Mouse (Mus musculus) heart, embryonic 11.5 days (tissue): ENCODE data around the gene Bach2. TPM values are rescaled to one million over a fixed set of nuclear protein-coding genes. Genes with fewer than 3 reads are reported as not detected.

Experiments used
- ATAC-seq: fragments of 200-750 bp; cut with Nextera tagmentation; replicated peaks from 2 replicates; pipeline ENCODE4 v1.8.0; 2017; ENCODE audit warnings: moderate library complexity; ENCODE audit not compliant: insufficient number of reproducible peaks, low FRiP score, low TSS enrichment
- H3K27ac ChIP-seq: fragments of 300-500 bp; sonication (generic); 2 replicates; pipeline ENCODE4 v1.5.1; 2014; ENCODE audit warnings: mild to moderate bottlenecking, low read depth, low read length
- H3K27me3 ChIP-seq: fragments of 300-500 bp; sonication (generic); 2 replicates; pipeline ENCODE4 v1.6.1; 2014; ENCODE audit warnings: mild to moderate bottlenecking, low read length, mixed read lengths; ENCODE audit not compliant: control insufficient read depth, insufficient read depth
- H3K36me3 ChIP-seq: fragments of 300-500 bp; sonication (generic); 2 replicates; pipeline ENCODE4 v1.6.1; 2014; ENCODE audit warnings: mild to moderate bottlenecking, low read length, moderate library complexity, mixed read lengths; ENCODE audit not compliant: control insufficient read depth, insufficient read depth
- H3K4me1 ChIP-seq: fragments of 300-500 bp; sonication (generic); 2 replicates; pipeline ENCODE4 v1.6.1; 2014; ENCODE audit warnings: low read length; ENCODE audit not compliant: control insufficient read depth, insufficient read depth
- H3K4me2 ChIP-seq: fragments of 300-500 bp; sonication (generic); 2 replicates; pipeline ENCODE4 v1.6.1; 2014; ENCODE audit warnings: mild to moderate bottlenecking, moderate library complexity
- H3K4me3 ChIP-seq: fragments of 300-500 bp; sonication (generic); 2 replicates; pipeline ENCODE4 v1.5.1; 2014; ENCODE audit warnings: low read depth, low read length
- H3K9ac ChIP-seq: fragments of 300-500 bp; sonication (generic); 2 replicates; pipeline ENCODE4 v1.6.1; 2014; ENCODE audit warnings: mild to moderate bottlenecking, low read depth, low read length, moderate library complexity
- H3K9me3 ChIP-seq: fragments of 300-500 bp; sonication (generic); replicated peaks from 2 replicates; pipeline ENCODE4 v1.6.1; 2016; ENCODE audit warnings: low read length; ENCODE audit not compliant: control insufficient read depth
- WGBS: fragments of 180-500 bp; shearing (Covaris S2); extraction: QIAGEN DNeasy Blood & Tissue Kit; methylation state at CpG from one replicate; pipeline ENCODE4 v1.1.7; 2014; ENCODE audit not compliant: insufficient replicate concordance; 5-methylcytosine and 5-hydroxymethylcytosine counted together
- polyA plus RNA-seq: library from polyadenylated mRNA; unstranded; fragments of >200 nt; fragmentation: Nextera tagmentation; extraction: Ambion mirVana; gene quantifications from 2 replicates; pipeline ENCODE4 v1.2.1, GENCODE M21; 2014

Bach2 gene
- polyA plus RNA-seq, 1 experiment from 2014 or later: 8.0 TPM

DNA sequence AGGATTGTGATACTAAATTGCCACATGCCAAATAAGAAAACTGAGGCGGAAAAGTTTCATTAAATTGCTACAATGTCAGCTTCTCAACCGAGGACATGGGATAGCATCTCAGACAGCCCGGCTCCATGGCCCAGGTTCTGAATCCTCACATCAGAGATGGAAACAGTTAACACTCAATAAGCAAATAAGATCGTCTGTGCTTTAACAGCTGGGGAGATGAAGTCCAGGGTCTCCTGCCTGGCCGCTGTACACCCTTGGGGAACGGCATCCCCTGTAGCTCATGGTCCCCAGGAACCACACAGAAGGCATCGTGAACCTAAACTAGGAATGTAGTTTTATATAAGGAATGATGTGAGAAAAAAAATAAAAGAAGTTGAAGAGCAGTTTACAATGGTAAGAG is 297.0 kb downstream of the Bach2 start:
- no peaks in the 10 kb centered on the region for H3K27me3 ChIP-seq
- 74% methylated on average over 7 of the region's 7 CpGs for WGBS
- no peak overlapping the region for H3K4me2 ChIP-seq
- H3K36me3 ChIP-seq: no peaks in the 10 kb centered on the region
- no peaks in the 10 kb centered on the region for H3K9me3 ChIP-seq
- H3K9ac ChIP-seq: no peak overlapping the region
- H3K4me1 ChIP-seq: peaks cover 35% of the 10 kb centered on the region
- no peak overlapping the region for H3K27ac ChIP-seq
- H3K4me3 ChIP-seq: no peak overlapping the region
- no peak for ATAC-seq

- no peak for ATAC-seq
Observed at GRCm38 (mm10) chr4:32536870-32537508, 298.4 kb downstream of the Bach2 start.

GRCm38 (mm10) chr4:32538088-32538487 is 299.5 kb downstream of the Bach2 start:
- Histone ChIP-seq H3K27ac (no peak overlapping the region), H3K9ac (no peak overlapping the region), H3K4me3 (no peak overlapping the region), H3K4me1 (peaks cover 21% of the 10 kb centered on the region), H3K9me3 (no peaks in the 10 kb centered on the region), H3K4me2 (no peak overlapping the region), H3K27me3 (no peaks in the 10 kb centered on the region), H3K36me3 (no peaks in the 10 kb centered on the region)
- WGBS: 20% methylated on average over 5 of the region's 5 CpGs
- ATAC-seq: no peak

More at GRCm38 (mm10) chr4:32536870-32537508, 298.4 kb downstream of the Bach2 start:
- H3K27ac ChIP-seq: no peak overlapping the region
- H3K9me3 ChIP-seq: no peaks in the 10 kb centered on the region
- no peaks in the 10 kb centered on the region for H3K36me3 ChIP-seq
- WGBS: 64% methylated on average over 8 of the region's 8 CpGs
- no peak overlapping the region for H3K4me3 ChIP-seq
- no peak overlapping the region for H3K4me2 ChIP-seq
- H3K4me1 ChIP-seq: peaks cover 22% of the 10 kb centered on the region
- H3K27me3 ChIP-seq: no peaks in the 10 kb centered on the region
- H3K9ac ChIP-seq: no peak overlapping the region

- Histone ChIP-seq H3K27me3 (no peaks in the 10 kb centered on the region), H3K4me2 (no peak overlapping the region), H3K9ac (no peak overlapping the region), H3K36me3 (no peaks in the 10 kb centered on the region), H3K4me3 (no peak overlapping the region), H3K9me3 (no peaks in the 10 kb centered on the region), H3K4me1 (peaks cover 17% of the 10 kb centered on the region), H3K27ac (no peak overlapping the region)
- ATAC-seq: no peak
- 61% methylated on average over 4 of the region's 4 CpGs for WGBS
Observed at GRCm38 (mm10) chr4:32538488-32538887, 299.9 kb downstream of the Bach2 start.

DNA sequence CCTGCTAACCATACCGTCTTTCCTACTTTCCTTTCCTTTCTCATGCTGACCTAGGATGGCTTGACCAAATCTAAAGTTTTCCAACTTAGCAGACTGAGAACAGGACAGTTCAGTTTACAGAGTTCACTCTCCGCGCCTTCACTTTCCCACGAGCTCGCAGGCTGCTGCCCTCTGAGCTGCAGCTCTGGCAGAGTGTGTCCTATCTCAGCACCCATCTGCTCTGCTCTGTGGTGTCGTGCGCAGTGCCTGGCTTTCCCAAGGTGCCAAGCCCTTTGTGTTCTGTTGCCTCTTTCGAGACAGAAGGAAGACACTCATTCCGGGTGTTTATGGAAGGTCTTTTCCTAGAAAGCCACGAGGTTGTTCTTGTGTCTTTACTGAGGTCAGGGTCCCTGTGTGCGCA is 300.4 kb downstream of the Bach2 start:
- peaks cover 17% of the 10 kb centered on the region for H3K4me1 ChIP-seq
- no peak overlapping the region for H3K27ac ChIP-seq
- H3K27me3 ChIP-seq: no peaks in the 10 kb centered on the region
- H3K9me3 ChIP-seq: no peaks in the 10 kb centered on the region
- H3K4me2 ChIP-seq: no peak overlapping the region
- no peak overlapping the region for H3K9ac ChIP-seq
- no peaks in the 10 kb centered on the region for H3K36me3 ChIP-seq
- WGBS: 78% methylated on average over 11 of the region's 11 CpGs
- ATAC-seq: no peak
- no peak overlapping the region for H3K4me3 ChIP-seq

DNA sequence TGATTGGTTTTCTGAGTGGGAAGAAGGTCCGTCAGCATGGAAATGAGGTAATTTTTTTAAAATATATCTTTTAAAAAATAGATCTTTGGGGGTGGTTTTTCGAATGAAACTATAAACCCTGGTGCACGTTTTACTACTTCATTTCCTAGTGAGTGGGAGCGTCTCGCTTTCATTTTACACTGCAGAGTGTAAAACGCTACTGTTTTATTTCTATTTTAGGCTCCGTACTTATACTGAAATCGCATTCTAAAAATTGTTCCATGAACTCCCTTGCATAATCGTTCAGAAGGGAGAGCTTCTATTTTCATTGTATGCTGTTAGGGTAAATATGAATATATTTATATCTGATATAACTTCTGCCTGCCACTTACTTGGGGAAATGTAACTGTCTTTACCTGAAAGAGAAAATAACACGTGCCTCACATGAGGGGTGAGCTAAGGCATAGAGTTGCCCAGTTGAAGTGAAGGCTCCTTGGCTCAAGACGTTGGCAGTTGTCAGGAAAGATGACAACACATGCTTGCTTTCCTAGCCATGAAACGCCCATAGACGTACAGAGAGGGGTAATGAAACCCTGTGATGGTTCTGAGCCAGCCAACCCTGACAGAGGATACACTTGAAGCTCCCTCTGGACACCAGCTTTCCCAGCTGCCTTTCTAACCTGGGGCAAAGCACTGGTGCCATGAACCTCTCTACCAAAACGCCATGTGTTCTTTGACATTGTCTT is 306.4 kb downstream of the Bach2 start:
- Histone ChIP-seq H3K9ac (no peak overlapping the region), H3K36me3 (no peaks in the 10 kb centered on the region)

DNA sequence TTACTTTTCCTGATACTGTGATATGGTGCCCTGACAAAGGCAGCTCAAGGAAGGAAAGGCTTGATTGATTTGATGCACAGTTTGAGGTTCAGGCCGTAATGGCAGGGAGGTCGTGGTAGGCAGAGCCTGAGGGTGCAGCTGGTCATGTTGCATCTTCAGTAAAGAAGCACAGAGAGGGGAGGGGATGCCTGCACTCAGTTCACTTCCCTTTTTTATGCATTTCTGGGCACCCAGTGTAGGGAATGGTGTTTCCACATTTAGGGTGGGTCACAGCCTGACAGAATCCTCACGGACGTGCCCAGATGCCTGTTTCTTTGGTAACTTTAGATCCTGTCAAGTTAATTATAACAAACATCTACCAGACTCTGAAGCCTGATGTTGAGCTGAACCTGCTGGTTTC is 306.9 kb downstream of the Bach2 start:
- Histone ChIP-seq H3K4me2 (no peak overlapping the region), H3K9me3 (no peaks in the 10 kb centered on the region), H3K4me1 (no peaks in the 10 kb centered on the region), H3K27me3 (no peaks in the 10 kb centered on the region), H3K27ac (no peak overlapping the region), H3K4me3 (no peak overlapping the region), H3K9ac (no peak overlapping the region), H3K36me3 (no peaks in the 10 kb centered on the region)
- WGBS: 75% methylated on average over 4 of the region's 4 CpGs
- no peak for ATAC-seq

More for the DNA sequence above, 306.4 kb downstream of the Bach2 start:
- no peaks in the 10 kb centered on the region for H3K4me1 ChIP-seq
- no peak overlapping the region for H3K4me2 ChIP-seq
- no peaks in the 10 kb centered on the region for H3K27me3 ChIP-seq
- H3K4me3 ChIP-seq: no peak overlapping the region
- 82% methylated on average over 14 of the region's 14 CpGs for WGBS
- no peak overlapping the region for H3K27ac ChIP-seq
- ATAC-seq: no peak
- H3K9me3 ChIP-seq: no peaks in the 10 kb centered on the region

- ATAC-seq: no peak
- H3K36me3 ChIP-seq: no peaks in the 10 kb centered on the region
Observed at GRCm38 (mm10) chr4:32549150-32549549, 310.5 kb downstream of the Bach2 start.

GRCm38 (mm10) chr4:32551337-32551736 is 312.7 kb downstream of the Bach2 start:
- Histone ChIP-seq H3K4me1 (no peaks in the 10 kb centered on the region), H3K36me3 (no peaks in the 10 kb centered on the region), H3K4me2 (no peak overlapping the region), H3K9ac (no peak overlapping the region), H3K27ac (no peak overlapping the region), H3K4me3 (no peak overlapping the region), H3K27me3 (no peaks in the 10 kb centered on the region), H3K9me3 (no peaks in the 10 kb centered on the region)
- WGBS: 47% methylated on average over 4 of the region's 4 CpGs
- no peak for ATAC-seq

More at GRCm38 (mm10) chr4:32549150-32549549, 310.5 kb downstream of the Bach2 start:
- H3K9me3 ChIP-seq: no peaks in the 10 kb centered on the region
- H3K9ac ChIP-seq: no peak overlapping the region
- 73% methylated on average over 1 of the region's 1 CpGs for WGBS
- no peak overlapping the region for H3K4me2 ChIP-seq
- no peaks in the 10 kb centered on the region for H3K27me3 ChIP-seq
- H3K4me3 ChIP-seq: no peak overlapping the region
- H3K27ac ChIP-seq: no peak overlapping the region
- H3K4me1 ChIP-seq: no peaks in the 10 kb centered on the region
